Mouse (Mus musculus): ENCODE data around the gene Plgrkt. TPM values are rescaled to one million over a fixed set of nuclear protein-coding genes. Genes with fewer than 3 reads are reported as not detected.

Gene Plgrkt
- polyA plus RNA-seq, 1 experiment from 2014 or later: 30.9 TPM

Other genes starting within 250 kb of the Plgrkt start
- gene Jak2, start 115.6 kb downstream of the Plgrkt start, polyA plus RNA-seq (2016; fragmentation: Nextera tagmentation; extraction: Ambion mirVana): 5.4 and 8.0 TPM in 2 replicates
- 4.1 and 4.9 TPM in 2 replicates for gene Insl6, start 42.0 kb downstream of the Plgrkt start, polyA plus RNA-seq (2016; fragmentation: Nextera tagmentation; extraction: Ambion mirVana)
- gene Rln1, start 32.7 kb downstream of the Plgrkt start, polyA plus RNA-seq (2016; fragmentation: Nextera tagmentation; extraction: Ambion mirVana): 0.26 TPM in 1 of 2 replicates, not detected in the other
- gene Cd274, start 65 bp upstream of the Plgrkt start, polyA plus RNA-seq (2016; fragmentation: Nextera tagmentation; extraction: Ambion mirVana): 0.05 and 0.10 TPM in 2 replicates
- gene Pdcd1lg2, start 43.5 kb upstream of the Plgrkt start, polyA plus RNA-seq (2016; fragmentation: Nextera tagmentation; extraction: Ambion mirVana): not detected in 2 replicates
- 15.5 and 19.5 TPM in 2 replicates for gene Ric1, start 154.9 kb upstream of the Plgrkt start, polyA plus RNA-seq (2016; fragmentation: Nextera tagmentation; extraction: Ambion mirVana)